Mouse (Mus musculus) midbrain, embryonic 14.5 days (tissue): ENCODE data around the gene Copz2. TPM values are rescaled to one million over a fixed set of nuclear protein-coding genes. Genes with fewer than 3 reads are reported as not detected.

Source experiments
- ATAC-seq: fragments of 200-750 bp; cut with Nextera tagmentation; 2 replicates; pipeline ENCODE4 v1.8.0; 2017; ENCODE audit warnings: moderate number of reproducible peaks, moderate library complexity; ENCODE audit not compliant: low FRiP score, low TSS enrichment
- DNase-seq: peaks from one replicate; pipeline ENCODE4 v3.0.0-alpha.2; 2015
- H3K27ac ChIP-seq: fragments of 300-500 bp; sonication (generic); replicated peaks from 2 replicates; pipeline ENCODE4 v1.5.1; 2014; ENCODE audit warnings: mild to moderate bottlenecking, low read depth, low read length, moderate library complexity
- H3K27me3 ChIP-seq: fragments of 300-500 bp; sonication (generic); 2 replicates; pipeline ENCODE4 v1.6.1; 2014; ENCODE audit warnings: low read length, control low read depth, mixed read lengths; ENCODE audit not compliant: control insufficient read depth, insufficient read depth
- H3K36me3 ChIP-seq: fragments of 300-500 bp; sonication (generic); 2 replicates; pipeline ENCODE4 v1.6.1; 2014; ENCODE audit warnings: low read length, control low read depth; ENCODE audit not compliant: control insufficient read depth, insufficient read depth
- H3K4me1 ChIP-seq: fragments of 300-500 bp; sonication (generic); 2 replicates; pipeline ENCODE4 v1.6.1; 2014; ENCODE audit warnings: mild to moderate bottlenecking, antibody characterized with exemption, low read length, control low read depth; ENCODE audit not compliant: control insufficient read depth, insufficient read depth
- H3K4me2 ChIP-seq: fragments of 300-500 bp; sonication (generic); 2 replicates; pipeline ENCODE4 v1.6.1; 2014; ENCODE audit warnings: mild to moderate bottlenecking, low read length, moderate library complexity
- H3K4me3 ChIP-seq: fragments of 300-500 bp; sonication (generic); replicated peaks from 2 replicates; pipeline ENCODE4 v1.5.1; 2014; ENCODE audit warnings: low read depth, low read length
- H3K9ac ChIP-seq: fragments of 300-500 bp; sonication (generic); replicated peaks from 2 replicates; pipeline ENCODE4 v1.6.1; 2014; ENCODE audit warnings: mild to moderate bottlenecking, low read length, moderate library complexity
- H3K9me3 ChIP-seq: fragments of 300-500 bp; sonication (generic); 2 replicates; pipeline ENCODE4 v1.6.1; 2016; ENCODE audit warnings: low read length, control low read depth, mixed read lengths; ENCODE audit not compliant: control insufficient read depth
- WGBS: fragments of 180-500 bp; shearing (Covaris S2); extraction: QIAGEN DNeasy Blood & Tissue Kit; methylation state at CpG from one replicate; pipeline ENCODE4 v1.1.7; 2014; 5-methylcytosine and 5-hydroxymethylcytosine counted together
- polyA plus RNA-seq: library from polyadenylated mRNA; unstranded; fragments of >200 nt; fragmentation: Nextera tagmentation; extraction: Ambion mirVana; gene quantifications from 2 replicates; pipeline ENCODE4 v1.2.1, GENCODE M21; 2014

Gene Copz2
- polyA plus RNA-seq, 1 experiment from 2014 or later: 16.0 TPM

DNA sequence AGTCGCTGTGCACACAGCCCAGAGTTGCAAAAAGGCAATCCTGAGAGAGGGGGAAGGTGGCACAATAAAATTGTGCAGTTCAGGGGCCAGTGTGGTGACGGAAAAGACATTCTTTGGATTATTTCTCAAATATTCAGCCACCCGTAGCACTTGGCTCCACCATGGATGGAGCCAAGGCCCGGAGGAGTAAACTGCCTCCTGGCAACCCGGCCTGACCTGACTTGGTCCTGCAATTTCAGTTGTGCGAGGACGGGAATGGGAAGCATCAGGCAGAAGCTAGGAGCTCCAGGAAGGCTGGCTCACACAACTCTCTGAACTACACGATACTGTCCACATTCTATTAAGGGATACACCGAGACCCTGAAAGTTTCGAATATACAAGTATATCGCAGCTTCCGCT is 12.9 kb downstream of the Copz2 start:
- DNase-seq (no peak), ATAC-seq (no peak)
- Histone ChIP-seq H3K9me3 (no peaks in the 10 kb centered on the region), H3K4me2 (peak overlapping the region; percentile 83), H3K27me3 (no peaks in the 10 kb centered on the region), H3K4me3 (no peak overlapping the region), H3K36me3 (no peaks in the 10 kb centered on the region), H3K27ac (peak overlapping the region; percentile 38; the same call in 1 of the 2 replicates), H3K9ac (no peak overlapping the region), H3K4me1 (peaks cover 24% of the 10 kb centered on the region)
- 54% methylated on average over 12 of the region's 12 CpGs for WGBS

DNA sequence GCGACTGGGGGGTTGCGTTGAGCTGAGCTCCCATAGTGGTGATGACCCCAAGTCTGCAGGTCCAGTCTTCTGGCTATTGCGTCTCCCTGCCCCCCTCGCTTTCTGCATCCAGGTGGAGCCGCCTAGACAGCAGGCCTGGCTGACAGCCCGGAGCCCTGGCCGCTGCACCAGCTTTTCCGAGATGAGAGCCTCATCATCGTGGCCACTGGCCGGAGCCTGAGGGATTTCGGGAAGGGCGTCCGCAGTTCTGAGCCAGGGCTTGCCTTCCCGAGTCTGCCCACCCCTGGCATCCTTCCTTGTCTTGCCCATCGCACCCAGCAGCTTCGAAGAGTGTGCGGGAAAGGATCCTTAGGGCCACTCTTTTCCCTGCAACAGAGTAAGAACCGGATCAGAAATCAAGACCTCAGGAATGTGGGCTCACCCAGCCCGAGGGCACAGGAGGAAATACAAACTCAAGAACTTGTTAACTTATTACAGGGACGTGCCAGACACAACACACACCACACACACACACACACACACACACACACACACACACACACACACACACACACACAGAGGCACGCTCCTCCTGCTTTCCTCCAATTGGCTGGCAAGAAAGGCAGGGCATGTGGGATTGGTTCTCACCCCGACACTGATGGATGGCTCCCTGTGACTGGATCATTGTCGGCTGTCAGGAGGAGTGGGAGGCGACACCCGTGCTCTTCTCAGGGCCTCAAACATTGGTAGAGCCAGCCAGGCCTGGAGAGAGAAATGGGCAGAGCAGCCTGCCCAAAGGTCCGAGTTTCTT is 13.7 kb downstream of the Copz2 start:
- no peak overlapping the region for H3K9ac ChIP-seq
- H3K9me3 ChIP-seq: no peaks in the 10 kb centered on the region
- H3K36me3 ChIP-seq: no peaks in the 10 kb centered on the region
- DNase-seq (peak; percentile 69), ATAC-seq (peak; percentile 61)
- H3K27me3 ChIP-seq: no peaks in the 10 kb centered on the region
- peak overlapping the region; percentile 33; the same call in 1 of the 2 replicates for H3K4me2 ChIP-seq
- H3K27ac ChIP-seq: peak overlapping the region; percentile 55; the same call in 1 of the 2 replicates
- H3K4me3 ChIP-seq: no peak overlapping the region
- H3K4me1 ChIP-seq: peaks cover 25% of the 10 kb centered on the region
- WGBS: 14% methylated on average over 26 of the region's 26 CpGs

DNA sequence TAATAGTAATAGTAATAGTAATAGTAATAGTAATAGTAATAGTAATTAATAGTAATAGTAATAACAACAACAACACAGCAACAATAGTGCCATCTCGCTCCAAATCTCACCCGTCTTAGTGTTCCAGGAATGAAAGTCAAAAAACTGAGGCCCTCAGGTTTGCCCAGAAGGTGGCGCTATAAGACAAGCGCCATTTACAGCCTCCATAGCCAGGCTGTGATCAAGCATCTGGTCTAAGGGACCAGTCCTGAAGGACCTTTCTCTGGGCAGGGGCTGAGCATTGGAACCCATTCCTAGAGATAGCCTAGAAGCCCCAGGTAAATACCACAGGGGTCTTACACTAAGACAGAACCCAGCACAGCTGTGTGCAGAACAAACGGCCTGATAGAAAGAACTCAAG is 17.5 kb downstream of the Copz2 start:
- no peaks in the 10 kb centered on the region for H3K36me3 ChIP-seq
- peaks cover 21% of the 10 kb centered on the region for H3K4me1 ChIP-seq
- no peaks in the 10 kb centered on the region for H3K27me3 ChIP-seq
- no peaks in the 10 kb centered on the region for H3K9me3 ChIP-seq
- WGBS: 7% methylated on average over 5 of the region's 5 CpGs
- peak; percentile 91 for DNase-seq
- no peak overlapping the region for H3K9ac ChIP-seq
- H3K4me3 ChIP-seq: no peak overlapping the region
- H3K27ac ChIP-seq: 0 out of 2 replicates have a peak overlapping the region, but pooled peaks have one; percentile 13
- ATAC-seq: peak; percentile 46; the same call in 1 of the 2 replicates
- H3K4me2 ChIP-seq: no peak overlapping the region

DNA sequence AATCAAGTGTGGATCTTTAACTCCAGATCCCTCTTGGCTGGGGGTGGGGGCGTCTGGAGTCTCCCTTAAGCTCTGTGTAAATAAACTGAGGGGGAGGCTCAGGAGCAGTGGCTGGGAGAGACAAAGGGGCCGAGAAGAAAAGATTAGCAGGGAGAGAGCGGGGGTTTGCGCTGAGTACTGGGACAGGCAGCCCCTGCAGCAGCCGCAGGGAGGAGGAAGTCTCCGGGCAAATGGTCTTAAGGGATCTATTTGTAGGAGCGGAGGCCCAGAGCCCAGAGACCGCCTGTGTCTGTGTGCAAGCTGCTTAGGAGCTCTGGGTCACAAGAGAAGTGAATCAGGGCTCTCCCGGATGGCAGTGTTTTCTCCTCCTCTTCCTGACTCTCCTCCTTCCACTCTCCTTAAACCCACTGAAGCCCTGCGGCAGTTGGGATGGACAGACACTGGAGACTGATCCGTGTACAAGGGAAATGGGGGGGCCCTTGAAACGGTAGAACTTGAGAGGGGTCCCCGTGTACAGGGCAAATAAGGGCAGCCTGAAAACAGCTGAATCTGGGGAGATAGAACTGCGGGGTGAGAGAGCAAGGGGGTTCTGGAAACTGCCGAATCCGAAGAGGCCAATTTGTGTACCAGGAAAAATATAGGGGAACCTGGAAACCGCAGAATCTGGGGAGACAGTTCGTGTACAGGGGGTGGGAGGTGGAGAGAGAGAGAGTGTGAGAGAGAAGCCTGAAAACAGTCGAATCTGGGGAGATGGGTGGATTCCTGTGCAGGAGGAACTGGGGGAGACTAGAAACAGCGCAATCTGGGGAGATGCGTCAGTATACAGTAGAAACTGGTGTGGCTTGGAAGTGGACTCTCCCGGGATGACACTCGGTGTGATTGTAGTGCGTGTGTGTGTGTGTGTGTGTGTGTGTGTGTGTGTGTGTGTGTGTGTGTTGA is 23.0 kb downstream of the Copz2 start:
- Histone ChIP-seq H3K4me2 (peak overlapping the region; percentile 45), H3K4me3 (no peak overlapping the region), H3K36me3 (no peaks in the 10 kb centered on the region), H3K27me3 (no peaks in the 10 kb centered on the region), H3K27ac (peak overlapping the region; percentile 100), H3K4me1 (peaks cover 50% of the 10 kb centered on the region), H3K9ac (peak overlapping the region; percentile 51), H3K9me3 (no peaks in the 10 kb centered on the region)
- peak; percentile 22 for ATAC-seq
- 2% methylated on average over 24 of the region's 24 CpGs for WGBS
- DNase-seq: peak; percentile 82

DNA sequence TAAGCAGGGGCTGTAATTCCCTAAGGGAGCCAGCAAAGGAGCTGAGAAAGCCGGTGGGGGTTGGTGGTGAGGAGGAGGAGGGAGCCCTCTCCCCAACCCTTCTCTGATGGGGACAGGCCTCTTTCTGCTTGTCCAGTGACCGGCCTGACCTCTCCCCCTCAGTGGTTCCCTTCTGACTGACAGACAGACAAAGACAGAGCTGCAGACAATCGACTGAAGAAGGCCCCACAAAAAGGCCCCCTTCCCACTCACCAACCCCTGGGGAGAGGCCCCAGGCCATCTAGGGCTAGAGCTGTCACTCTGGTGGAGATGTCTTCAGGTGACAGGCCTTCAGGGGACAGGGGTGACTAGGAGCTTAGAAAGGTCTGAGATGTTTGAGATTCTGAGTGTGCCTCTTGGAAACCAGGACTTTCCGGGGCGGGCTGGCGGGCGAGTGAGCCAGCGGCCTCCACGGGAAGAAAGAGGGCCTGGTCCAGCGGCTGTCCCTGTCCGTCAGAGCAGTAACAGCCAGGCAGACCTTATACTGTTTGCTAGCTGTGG is 24.0 kb downstream of the Copz2 start:
- DNase-seq (peak; percentile 52), ATAC-seq (no peak)
- no peaks in the 10 kb centered on the region for H3K36me3 ChIP-seq
- 2% methylated on average over 11 of the region's 11 CpGs for WGBS
- H3K4me3 ChIP-seq: no peak overlapping the region
- H3K4me2 ChIP-seq: peak overlapping the region; percentile 45
- peak overlapping the region; percentile 32; the same call in 1 of the 2 replicates for H3K9ac ChIP-seq
- H3K27ac ChIP-seq: peak overlapping the region; percentile 100
- H3K27me3 ChIP-seq: no peaks in the 10 kb centered on the region
- no peaks in the 10 kb centered on the region for H3K9me3 ChIP-seq
- H3K4me1 ChIP-seq: peaks cover 59% of the 10 kb centered on the region

DNA sequence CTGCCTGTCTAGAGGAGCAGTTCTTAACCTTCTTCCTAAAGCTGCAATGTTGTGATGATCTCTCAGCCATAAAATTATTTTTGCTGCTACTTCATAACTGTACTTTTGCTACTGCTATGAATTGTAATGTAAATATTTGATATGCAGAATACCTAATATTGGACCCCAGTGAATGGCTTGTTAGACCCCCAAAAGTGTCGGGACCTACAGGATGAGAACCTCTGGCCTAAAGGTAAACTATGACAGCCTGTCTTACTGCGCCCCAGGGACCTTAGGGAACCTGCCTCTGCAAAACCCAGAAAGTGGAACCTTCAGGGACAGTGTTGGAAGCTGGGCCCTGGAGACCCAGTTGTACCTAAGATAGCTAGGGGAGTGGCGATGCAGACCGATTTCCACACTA is 25.6 kb downstream of the Copz2 start:
- Histone ChIP-seq H3K9ac (peak overlapping the region; percentile 10; the same call in 1 of the 2 replicates), H3K4me3 (no peak overlapping the region), H3K36me3 (no peaks in the 10 kb centered on the region), H3K27me3 (no peaks in the 10 kb centered on the region), H3K4me2 (peak overlapping the region; percentile 54), H3K9me3 (no peaks in the 10 kb centered on the region), H3K4me1 (peaks cover 69% of the 10 kb centered on the region), H3K27ac (peak overlapping the region; percentile 100)
- 7% methylated on average over 4 of the region's 4 CpGs for WGBS
- no peak for DNase-seq
- no peak for ATAC-seq

- Histone ChIP-seq H3K9me3 (no peaks in the 10 kb centered on the region), H3K9ac (no peak overlapping the region), H3K27me3 (no peaks in the 10 kb centered on the region), H3K4me3 (peak overlapping the region; percentile 15; the same call in 1 of the 2 replicates), H3K27ac (peak overlapping the region; percentile 100), H3K4me2 (peak overlapping the region; percentile 54), H3K4me1 (peaks cover 69% of the 10 kb centered on the region), H3K36me3 (no peaks in the 10 kb centered on the region)
- WGBS: under 1% methylated on average over 35 of the region's 35 CpGs
- DNase-seq (peak; percentile 98), ATAC-seq (peak; percentile 88)
These were observed 26.1 kb downstream of the Copz2 start for GRCm38 (mm10) chr11:96875745-96876144.

DNA sequence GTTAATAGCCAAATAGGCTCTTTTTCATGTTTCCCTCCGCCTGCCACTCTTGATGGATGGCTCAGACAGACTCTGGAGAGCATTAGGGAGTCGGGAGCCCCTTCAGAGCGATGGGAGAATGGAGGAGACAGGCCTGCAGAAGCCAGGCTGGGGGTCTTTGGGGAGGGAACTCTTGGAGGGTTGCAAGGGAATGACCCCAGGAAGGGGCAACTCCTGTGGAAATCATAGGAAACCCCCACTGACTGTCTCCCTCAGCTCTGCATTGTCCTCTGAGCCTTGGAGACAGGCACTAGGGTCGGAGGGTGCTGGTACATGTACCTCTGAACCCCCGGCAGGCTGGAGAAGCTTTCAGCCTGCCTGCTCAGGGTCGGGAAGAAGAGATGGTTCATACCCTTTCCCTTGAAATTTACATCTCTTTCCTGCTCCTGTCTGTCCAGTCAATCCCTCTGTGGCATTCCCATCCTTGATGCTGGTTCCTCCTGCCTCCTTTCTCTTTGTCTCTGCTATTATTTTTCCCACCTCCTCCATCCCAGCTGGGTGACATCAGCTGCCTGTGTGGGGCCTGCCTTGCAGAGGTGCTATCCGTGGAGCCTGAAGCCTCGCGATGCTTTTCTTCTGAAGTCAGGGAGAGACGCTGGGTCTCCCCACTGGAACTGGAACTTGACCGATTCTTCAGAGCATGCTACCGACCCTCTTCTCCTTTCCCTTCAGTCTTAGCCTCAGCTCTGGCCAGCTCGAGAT is 26.8 kb downstream of the Copz2 start:
- WGBS: 1% methylated on average over 13 of the region's 13 CpGs
- no peak overlapping the region; the same call in 1 of the 2 replicates for H3K4me3 ChIP-seq
- peak overlapping the region; percentile 100 for H3K27ac ChIP-seq
- H3K4me1 ChIP-seq: peaks cover 69% of the 10 kb centered on the region
- H3K9me3 ChIP-seq: no peaks in the 10 kb centered on the region
- H3K27me3 ChIP-seq: no peaks in the 10 kb centered on the region
- H3K36me3 ChIP-seq: no peaks in the 10 kb centered on the region
- peak overlapping the region; percentile 54 for H3K4me2 ChIP-seq
- peak; percentile 77 for DNase-seq
- peak; percentile 75 for ATAC-seq
- peak overlapping the region; percentile 65 for H3K9ac ChIP-seq
